Mouse (Mus musculus) neural tube, embryonic 15.5 days (tissue): ENCODE results near the gene Ptprf. TPM values are rescaled to one million over a fixed set of nuclear protein-coding genes. Genes with fewer than 3 reads are reported as not detected.
A peak's percentile ranks its signal among the peaks of the same experiment; 100 is the strongest.

Experiments used
- ATAC-seq: fragments of 200-750 bp; cut with Nextera tagmentation; 2 replicates; pipeline ENCODE4 v1.8.0; 2017; ENCODE audit warnings: mild to moderate bottlenecking, moderate TSS enrichment, moderate library complexity; ENCODE audit not compliant: low FRiP score
- H3K27ac ChIP-seq: fragments of 300-500 bp; sonication (generic); replicated peaks from 2 replicates; pipeline ENCODE4 v1.5.1; 2015; ENCODE audit warnings: mild to moderate bottlenecking, inconsistent platforms
- H3K27me3 ChIP-seq: fragments of 300-500 bp; sonication (generic); replicated peaks from 2 replicates; pipeline ENCODE4 v1.6.1; 2015; ENCODE audit warnings: inconsistent platforms
- H3K36me3 ChIP-seq: fragments of 300-500 bp; sonication (generic); 2 replicates; pipeline ENCODE4 v1.6.1; 2015; ENCODE audit warnings: inconsistent platforms
- H3K4me1 ChIP-seq: fragments of 300-500 bp; sonication (generic); 2 replicates; pipeline ENCODE4 v1.6.1; 2015; ENCODE audit warnings: inconsistent platforms
- H3K4me2 ChIP-seq: fragments of 300-500 bp; sonication (generic); 2 replicates; pipeline ENCODE4 v1.6.1; 2015; ENCODE audit warnings: inconsistent platforms, mild to moderate bottlenecking, moderate library complexity
- H3K4me3 ChIP-seq: fragments of 300-500 bp; sonication (generic); replicated peaks from 2 replicates; pipeline ENCODE4 v1.5.1; 2015; ENCODE audit warnings: mild to moderate bottlenecking, inconsistent platforms
- H3K9ac ChIP-seq: fragments of 300-500 bp; sonication (generic); replicated peaks from 2 replicates; pipeline ENCODE4 v1.6.1; 2015; ENCODE audit warnings: mild to moderate bottlenecking, inconsistent platforms
- H3K9me3 ChIP-seq: fragments of 300-500 bp; sonication (generic); replicated peaks from 2 replicates; pipeline ENCODE4 v1.6.1; 2016; ENCODE audit warnings: inconsistent platforms
- WGBS: fragments of 180-500 bp; shearing (Covaris S2); methylation state at CpG from one replicate; pipeline ENCODE4 v1.1.7; 2015; ENCODE audit warnings: mixed read lengths; 5-methylcytosine and 5-hydroxymethylcytosine counted together
- polyA plus RNA-seq: library from polyadenylated mRNA; unstranded; fragments of >200 nt; fragmentation: Nextera tagmentation; extraction: Ambion mirVana; gene quantifications from 2 replicates; pipeline ENCODE4 v1.2.1, GENCODE M21; 2015

Ptprf gene
- polyA plus RNA-seq, 1 experiment from 2014 or later = 62.9 TPM

- H3K36me3 ChIP-seq = peaks cover 60% of the 10 kb centered on the region
- no peak for ATAC-seq
- no peaks in the 10 kb centered on the region for H3K27me3 ChIP-seq
- no peak overlapping the region for H3K4me3 ChIP-seq
- no peak overlapping the region for H3K4me2 ChIP-seq
- H3K9ac ChIP-seq = no peak overlapping the region
- H3K27ac ChIP-seq = no peak overlapping the region
- H3K4me1 ChIP-seq = peaks cover 12% of the 10 kb centered on the region
- WGBS = 70% methylated on average over 3 of the region's 3 CpGs
- no peaks in the 10 kb centered on the region for H3K9me3 ChIP-seq
Measured at GRCm38 (mm10) chr4:118247323-118247722, 43.9 kb downstream of the Ptprf start.

- peaks cover 54% of the 10 kb centered on the region for H3K36me3 ChIP-seq
Measured at GRCm38 (mm10) chr4:118245847-118246246, 45.4 kb downstream of the Ptprf start.

GRCm38 (mm10) chr4:118243791-118244190 lies 47.4 kb downstream of the Ptprf start:
- Histone ChIP-seq H3K27ac (0 out of 2 replicates have a peak overlapping the region, but pooled peaks have one; percentile 49), H3K9ac (no peak overlapping the region), H3K4me1 (peaks cover 8% of the 10 kb centered on the region), H3K27me3 (no peaks in the 10 kb centered on the region), H3K9me3 (no peaks in the 10 kb centered on the region), H3K4me2 (no peak overlapping the region), H3K4me3 (no peak overlapping the region), H3K36me3 (peaks cover 45% of the 10 kb centered on the region)
- 64% methylated on average over 7 of the region's 7 CpGs for WGBS
- no peak for ATAC-seq

More at GRCm38 (mm10) chr4:118245847-118246246, 45.4 kb downstream of the Ptprf start:
- no peak for ATAC-seq
- Histone ChIP-seq H3K4me3 (no peak overlapping the region), H3K9ac (no peak overlapping the region), H3K4me2 (no peak overlapping the region), H3K27me3 (no peaks in the 10 kb centered on the region), H3K9me3 (no peaks in the 10 kb centered on the region), H3K27ac (no peak overlapping the region), H3K4me1 (peaks cover 12% of the 10 kb centered on the region)
- 90% methylated on average over 14 of the region's 14 CpGs for WGBS

- 61% methylated on average over 11 of the region's 11 CpGs for WGBS
- Histone ChIP-seq H3K4me2 (no peak overlapping the region), H3K27ac (no peak overlapping the region; the same call in 1 of the 2 replicates), H3K4me3 (no peak overlapping the region), H3K36me3 (peaks cover 40% of the 10 kb centered on the region), H3K9ac (no peak overlapping the region), H3K9me3 (no peaks in the 10 kb centered on the region), H3K4me1 (peaks cover 8% of the 10 kb centered on the region), H3K27me3 (no peaks in the 10 kb centered on the region)
- no peak for ATAC-seq
Measured at GRCm38 (mm10) chr4:118243298-118243697, 47.9 kb downstream of the Ptprf start.

- Histone ChIP-seq H3K27me3 (no peaks in the 10 kb centered on the region), H3K36me3 (peaks cover 39% of the 10 kb centered on the region), H3K9me3 (no peaks in the 10 kb centered on the region), H3K27ac (no peak overlapping the region), H3K9ac (no peak overlapping the region), H3K4me1 (peaks cover 8% of the 10 kb centered on the region), H3K4me3 (no peak overlapping the region), H3K4me2 (no peak overlapping the region)
- 87% methylated on average over 16 of the region's 16 CpGs for WGBS
- ATAC-seq = no peak
Measured at GRCm38 (mm10) chr4:118239960-118240689, 51.1 kb downstream of the Ptprf start.

- Histone ChIP-seq H3K27ac (no peak overlapping the region), H3K9me3 (no peaks in the 10 kb centered on the region), H3K4me1 (peaks cover under 1% of the 10 kb centered on the region), H3K4me3 (no peak overlapping the region), H3K4me2 (no peak overlapping the region), H3K27me3 (no peaks in the 10 kb centered on the region), H3K9ac (no peak overlapping the region), H3K36me3 (peaks cover 49% of the 10 kb centered on the region)
- 86% methylated on average over 6 of the region's 6 CpGs for WGBS
- ATAC-seq = no peak
Measured at GRCm38 (mm10) chr4:118238666-118239065, 52.5 kb downstream of the Ptprf start.

- Histone ChIP-seq H3K36me3 (peaks cover 57% of the 10 kb centered on the region), H3K4me1 (no peaks in the 10 kb centered on the region), H3K27ac (no peak overlapping the region), H3K9ac (no peak overlapping the region), H3K27me3 (no peaks in the 10 kb centered on the region), H3K4me2 (no peak overlapping the region), H3K4me3 (no peak overlapping the region), H3K9me3 (no peaks in the 10 kb centered on the region)
- 63% methylated on average over 9 of the region's 9 CpGs for WGBS
- ATAC-seq = no peak
Measured at GRCm38 (mm10) chr4:118236871-118237270, 54.3 kb downstream of the Ptprf start.

GRCm38 (mm10) chr4:118234711-118235388 lies 56.4 kb downstream of the Ptprf start:
- Histone ChIP-seq H3K9me3 (no peaks in the 10 kb centered on the region), H3K27me3 (no peaks in the 10 kb centered on the region), H3K36me3 (peaks cover 68% of the 10 kb centered on the region), H3K27ac (no peak overlapping the region), H3K4me3 (no peak overlapping the region), H3K9ac (no peak overlapping the region), H3K4me2 (no peak overlapping the region), H3K4me1 (no peaks in the 10 kb centered on the region)
- ATAC-seq = no peak
- 80% methylated on average over 11 of the region's 11 CpGs for WGBS

GRCm38 (mm10) chr4:118233886-118234285 lies 57.3 kb downstream of the Ptprf start:
- ATAC-seq = no peak
- Histone ChIP-seq H3K36me3 (peaks cover 77% of the 10 kb centered on the region), H3K9me3 (no peaks in the 10 kb centered on the region), H3K27me3 (no peaks in the 10 kb centered on the region), H3K27ac (no peak overlapping the region), H3K4me1 (no peaks in the 10 kb centered on the region), H3K4me2 (no peak overlapping the region), H3K4me3 (no peak overlapping the region), H3K9ac (no peak overlapping the region)
- 87% methylated on average over 2 of the region's 2 CpGs for WGBS

- Histone ChIP-seq H3K36me3 (peaks cover 83% of the 10 kb centered on the region), H3K27me3 (no peaks in the 10 kb centered on the region), H3K4me2 (no peak overlapping the region), H3K4me1 (no peaks in the 10 kb centered on the region), H3K9me3 (no peaks in the 10 kb centered on the region), H3K9ac (no peak overlapping the region), H3K27ac (no peak overlapping the region), H3K4me3 (no peak overlapping the region)
- 89% methylated on average over 6 of the region's 6 CpGs for WGBS
- no peak for ATAC-seq
Measured at GRCm38 (mm10) chr4:118231861-118232260, 59.3 kb downstream of the Ptprf start.

- Histone ChIP-seq H3K4me1 (no peaks in the 10 kb centered on the region), H3K27ac (no peak overlapping the region), H3K36me3 (peaks cover 87% of the 10 kb centered on the region), H3K4me2 (no peak overlapping the region), H3K27me3 (no peaks in the 10 kb centered on the region), H3K9me3 (no peaks in the 10 kb centered on the region), H3K4me3 (no peak overlapping the region), H3K9ac (no peak overlapping the region)
- ATAC-seq = no peak
- WGBS = 53% methylated on average over 6 of the region's 6 CpGs
Measured at GRCm38 (mm10) chr4:118229035-118229770, 62.0 kb downstream of the Ptprf start.
